Mouse (Mus musculus): ENCODE results near the gene Prrx1. TPM values are rescaled to one million over a fixed set of nuclear protein-coding genes. Genes with fewer than 3 reads are reported as not detected.

Gene Prrx1
- total RNA-seq, 1 experiment = 1.1 TPM

DNA sequence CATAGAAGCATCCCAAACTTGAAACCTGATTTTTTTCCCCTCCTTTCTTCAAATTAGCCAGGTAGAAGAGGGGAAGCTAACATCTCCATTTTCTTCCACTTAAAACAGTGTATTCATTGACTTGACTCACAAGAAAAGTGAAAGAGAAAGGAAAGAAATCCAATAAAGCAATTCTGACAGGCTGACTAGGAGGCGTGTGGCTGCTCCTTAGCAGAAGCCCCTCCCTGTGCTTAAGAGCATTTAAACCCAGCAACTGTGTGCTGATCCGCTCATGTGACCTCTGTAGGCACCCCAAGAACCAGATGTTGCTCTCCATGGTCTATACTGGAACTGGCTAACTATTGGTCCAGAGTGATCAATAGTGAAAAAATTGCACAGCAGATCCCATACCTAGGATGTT is 114.7 kb downstream of the Prrx1 start:
- Histone ChIP-seq H3K9ac (ENCODE audit: insufficient read depth, low read depth, low read length, poor library complexity, severe bottlenecking) (no peak overlapping the region), H3K4me3 (ENCODE audit: insufficient read depth in 1 of 2, low read depth in 1 of 2, low read length in 2 of 2, poor library complexity in 1 of 2, severe bottlenecking in 1 of 2) (no peak overlapping the region), H3K27ac (ENCODE audit: insufficient read depth, low read depth, low read length, poor library complexity, severe bottlenecking) (no peak overlapping the region), H3K4me1 (ENCODE audit: control insufficient read depth in 2 of 2, insufficient read depth in 2 of 2, low read length in 2 of 2, poor library complexity in 1 of 2) (peaks cover 0 to 3% of the 10 kb centered on the region in 2 experiments; a peak in 2 of 4 replicates), H3K9me3 (ENCODE audit: control insufficient read depth, insufficient read depth, low read depth, low read length) (no peaks in the 10 kb centered on the region), H3K36me3 (ENCODE audit: control insufficient read depth, insufficient read depth, low read length, poor library complexity, severe bottlenecking) (no peaks in the 10 kb centered on the region)
- TF ChIP-seq ZC3H11A (IDR thresholded peaks at IDR 0.05; ENCODE audit: borderline replicate concordance, low read depth, low read length) = no peak
- no peak for TF ChIP-seq CHD2 (IDR thresholded peaks at IDR 0.05; ENCODE audit: low read depth, low read length)
- TF ChIP-seq MAFK (IDR thresholded peaks at IDR 0.05; ENCODE audit: insufficient read depth, low read depth, low read length) = no peak
- no peak for TF ChIP-seq ZNF384 (IDR thresholded peaks at IDR 0.05; ENCODE audit: low read depth, low read length)
- TF ChIP-seq HCFC1 (IDR thresholded peaks at IDR 0.05; ENCODE audit: borderline replicate concordance, insufficient read depth, low read length) = no peak
- in situ Hi-C loops (cut with MboI; ENCODE audit: low sequenced_read_pairs in 2 of 2, unreplicated experiment in 2 of 2) = no loop called here
- no peak for DNase-seq (ENCODE audit: low read depth, low spot score)

DNA sequence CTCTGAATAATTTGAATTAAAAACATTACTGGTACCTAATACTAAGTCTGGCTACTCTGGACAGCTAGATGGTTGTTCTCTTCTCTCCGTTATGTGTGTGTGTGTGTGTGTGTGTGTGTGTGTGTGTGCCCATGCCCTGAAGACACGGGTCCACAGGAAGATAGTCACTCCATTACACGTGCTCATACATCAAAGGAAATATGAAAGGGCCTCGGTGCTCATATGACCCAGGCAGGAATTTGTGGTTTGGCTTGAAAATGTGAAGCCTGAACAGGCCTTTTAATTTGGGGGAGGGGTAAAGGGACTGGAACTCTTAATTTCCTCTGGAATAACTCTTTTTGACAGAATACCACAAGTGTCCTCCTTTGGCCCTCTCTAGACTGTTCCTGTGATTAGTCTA is 115.5 kb downstream of the Prrx1 start:
- H3K4me3 ChIP-seq (ENCODE audit: insufficient read depth in 1 of 2, low read depth in 1 of 2, low read length in 2 of 2, poor library complexity in 1 of 2, severe bottlenecking in 1 of 2) = no peak overlapping the region
- H3K9me3 ChIP-seq (ENCODE audit: control insufficient read depth, insufficient read depth, low read depth, low read length) = no peaks in the 10 kb centered on the region
- no peak overlapping the region for H3K27ac ChIP-seq (ENCODE audit: insufficient read depth, low read depth, low read length, poor library complexity, severe bottlenecking)
- DNase-seq (ENCODE audit: low read depth, low spot score) = no peak
- no peak overlapping the region for H3K9ac ChIP-seq (ENCODE audit: insufficient read depth, low read depth, low read length, poor library complexity, severe bottlenecking)
- TF ChIP-seq MAFK (IDR thresholded peaks at IDR 0.05; ENCODE audit: insufficient read depth, low read depth, low read length) (no peak), HCFC1 (IDR thresholded peaks at IDR 0.05; ENCODE audit: borderline replicate concordance, insufficient read depth, low read length) (no peak), ZC3H11A (IDR thresholded peaks at IDR 0.05; ENCODE audit: borderline replicate concordance, low read depth, low read length) (no peak), CHD2 (IDR thresholded peaks at IDR 0.05; ENCODE audit: low read depth, low read length) (no peak), ZNF384 (IDR thresholded peaks at IDR 0.05; ENCODE audit: low read depth, low read length) (no peak)
- H3K36me3 ChIP-seq (ENCODE audit: control insufficient read depth, insufficient read depth, low read length, poor library complexity, severe bottlenecking) = no peaks in the 10 kb centered on the region
- in situ Hi-C loops (cut with MboI; ENCODE audit: low sequenced_read_pairs in 2 of 2, unreplicated experiment in 2 of 2) = no loop called here
- H3K4me1 ChIP-seq (ENCODE audit: control insufficient read depth in 2 of 2, insufficient read depth in 2 of 2, low read length in 2 of 2, poor library complexity in 1 of 2) = peaks cover 0 to 3% of the 10 kb centered on the region in 2 experiments; a peak in 2 of 4 replicates

Other genes starting within 250 kb of the Prrx1 start
- gene Mroh9, start 228.0 kb downstream of the Prrx1 start, total RNA-seq (2012; rRNA removed) = not detected in 2 replicates
- 7.0 and 9.1 TPM in 2 replicates for gene Gorab, start 90.0 kb upstream of the Prrx1 start, total RNA-seq (2012; rRNA removed)

Measured in ES-E14 (cell line).